Mouse (Mus musculus): ENCODE results near the gene Ddrgk1. TPM values are rescaled to one million over a fixed set of nuclear protein-coding genes. Genes with fewer than 3 reads are reported as not detected.
A peak's percentile ranks its signal among the peaks of the same experiment; 100 is the strongest.

Ddrgk1 gene
- polyA plus RNA-seq, 1 experiment from 2014 or later, result 55.6 TPM

GRCm38 (mm10) chr2:130697153-130697810 is 32.8 kb upstream of the Ddrgk1 start, which contains the start of gene Slc4a11:
Gene Slc4a11, minus strand, starts transcription at chr2:130697519.
- Histone ChIP-seq H3K27ac (ENCODE audit: low read depth) (no peak within 1 kb of the TSS), H3K27me3 (ENCODE audit: insufficient read depth, low read length) (peaks cover 41% of the 10 kb centered on the region), H3K4me2 (peak within 1 kb of the TSS; percentile 100), H3K4me3 (ENCODE audit: low read depth, low read length) (peak within 1 kb of the TSS; percentile 58), H3K36me3 (ENCODE audit: insufficient read depth) (no peaks in the 10 kb centered on the region), H3K9ac (peak within 1 kb of the TSS; percentile 50), H3K9me3 (ENCODE audit: low read depth, low read length) (no peaks in the 10 kb centered on the region), H3K4me1 (ENCODE audit: insufficient read depth) (no peaks in the 10 kb centered on the region)
- no peak for TF ChIP-seq CTCF (IDR thresholded peaks at IDR 0.05; ENCODE audit: low read depth)
- WGBS, result under 1% methylated on average over 65 of the region's 65 CpGs
- DNase-seq (peak; percentile 65), ATAC-seq (ENCODE audit: insufficient read depth) (peak; percentile 84)

GRCm38 (mm10) chr2:130696700-130697152 is 32.3 kb upstream of the Ddrgk1 start:
- no peaks in the 10 kb centered on the region for H3K36me3 ChIP-seq (ENCODE audit: insufficient read depth)
- no peaks in the 10 kb centered on the region for H3K9me3 ChIP-seq (ENCODE audit: low read depth, low read length)
- WGBS, result under 1% methylated on average over 31 of the region's 31 CpGs
- peak overlapping the region; percentile 100 for H3K4me2 ChIP-seq
- H3K4me3 ChIP-seq (ENCODE audit: low read depth, low read length), result peak overlapping the region; percentile 58
- DNase-seq, result peak; percentile 53
- peaks cover 41% of the 10 kb centered on the region for H3K27me3 ChIP-seq (ENCODE audit: insufficient read depth, low read length)
- no peaks in the 10 kb centered on the region for H3K4me1 ChIP-seq (ENCODE audit: insufficient read depth)
- no peak for TF ChIP-seq CTCF (IDR thresholded peaks at IDR 0.05; ENCODE audit: low read depth)
- H3K9ac ChIP-seq, result peak overlapping the region; percentile 50
- H3K27ac ChIP-seq (ENCODE audit: low read depth), result no peak overlapping the region
- ATAC-seq (ENCODE audit: insufficient read depth), result peak; percentile 33; the same call in 1 of the 2 replicates

- Histone ChIP-seq H3K4me2 (no peak overlapping the region), H3K4me3 (ENCODE audit: low read depth, low read length) (no peak overlapping the region), H3K9ac (no peak overlapping the region), H3K36me3 (ENCODE audit: insufficient read depth) (no peaks in the 10 kb centered on the region), H3K27ac (ENCODE audit: low read depth) (no peak overlapping the region), H3K27me3 (ENCODE audit: insufficient read depth, low read length) (peaks cover 35% of the 10 kb centered on the region), H3K4me1 (ENCODE audit: insufficient read depth) (no peaks in the 10 kb centered on the region), H3K9me3 (ENCODE audit: low read depth, low read length) (no peaks in the 10 kb centered on the region)
- no peak for ATAC-seq (ENCODE audit: insufficient read depth)
- no peak for DNase-seq
- TF ChIP-seq CTCF (IDR thresholded peaks at IDR 0.05; ENCODE audit: low read depth), result no peak
- 39% methylated on average over 3 of the region's 3 CpGs for WGBS
Measured at GRCm38 (mm10) chr2:130693563-130693962, 29.1 kb upstream of the Ddrgk1 start.

GRCm38 (mm10) chr2:130689011-130689410 is 24.6 kb upstream of the Ddrgk1 start:
- WGBS, result 74% methylated on average over 2 of the region's 2 CpGs
- ATAC-seq (ENCODE audit: insufficient read depth) (no peak), DNase-seq (no peak)
- Histone ChIP-seq H3K9ac (no peak overlapping the region), H3K4me3 (ENCODE audit: low read depth, low read length) (no peak overlapping the region), H3K4me1 (ENCODE audit: insufficient read depth) (no peaks in the 10 kb centered on the region), H3K36me3 (ENCODE audit: insufficient read depth) (peaks cover 11% of the 10 kb centered on the region; the same call in 1 of the 2 replicates), H3K4me2 (no peak overlapping the region), H3K27me3 (ENCODE audit: insufficient read depth, low read length) (no peaks in the 10 kb centered on the region), H3K27ac (ENCODE audit: low read depth) (no peak overlapping the region), H3K9me3 (ENCODE audit: low read depth, low read length) (no peaks in the 10 kb centered on the region)
- TF ChIP-seq CTCF (IDR thresholded peaks at IDR 0.05; ENCODE audit: low read depth), result no peak

GRCm38 (mm10) chr2:130685426-130685825 is 21.0 kb upstream of the Ddrgk1 start:
- peaks cover 43% of the 10 kb centered on the region for H3K36me3 ChIP-seq (ENCODE audit: insufficient read depth)
- H3K4me3 ChIP-seq (ENCODE audit: low read depth, low read length), result no peak overlapping the region
- DNase-seq (no peak), ATAC-seq (ENCODE audit: insufficient read depth) (no peak)
- no peak overlapping the region for H3K4me2 ChIP-seq
- H3K4me1 ChIP-seq (ENCODE audit: insufficient read depth), result no peaks in the 10 kb centered on the region
- H3K9ac ChIP-seq, result no peak overlapping the region
- 90% methylated on average over 9 of the region's 9 CpGs for WGBS
- no peak overlapping the region for H3K27ac ChIP-seq (ENCODE audit: low read depth)
- H3K9me3 ChIP-seq (ENCODE audit: low read depth, low read length), result no peaks in the 10 kb centered on the region
- no peaks in the 10 kb centered on the region for H3K27me3 ChIP-seq (ENCODE audit: insufficient read depth, low read length)
- no peak for TF ChIP-seq CTCF (IDR thresholded peaks at IDR 0.05; ENCODE audit: low read depth)

- no peaks in the 10 kb centered on the region for H3K4me1 ChIP-seq (ENCODE audit: insufficient read depth)
- WGBS, result 83% methylated on average over 3 of the region's 3 CpGs
- H3K27me3 ChIP-seq (ENCODE audit: insufficient read depth, low read length), result no peaks in the 10 kb centered on the region
- no peak overlapping the region for H3K4me3 ChIP-seq (ENCODE audit: low read depth, low read length)
- H3K4me2 ChIP-seq, result no peak overlapping the region
- no peak overlapping the region for H3K9ac ChIP-seq
- ATAC-seq (ENCODE audit: insufficient read depth), result no peak
- H3K27ac ChIP-seq (ENCODE audit: low read depth), result no peak overlapping the region
- peaks cover 82% of the 10 kb centered on the region for H3K36me3 ChIP-seq (ENCODE audit: insufficient read depth)
- TF ChIP-seq CTCF (IDR thresholded peaks at IDR 0.05; ENCODE audit: low read depth), result no peak
- DNase-seq, result no peak
- no peaks in the 10 kb centered on the region for H3K9me3 ChIP-seq (ENCODE audit: low read depth, low read length)
Measured at GRCm38 (mm10) chr2:130681531-130681930, 17.1 kb upstream of the Ddrgk1 start.

- Histone ChIP-seq H3K36me3 (ENCODE audit: insufficient read depth) (peaks cover 95% of the 10 kb centered on the region), H3K9me3 (ENCODE audit: low read depth, low read length) (no peaks in the 10 kb centered on the region), H3K4me2 (no peak overlapping the region), H3K27me3 (ENCODE audit: insufficient read depth, low read length) (no peaks in the 10 kb centered on the region), H3K4me1 (ENCODE audit: insufficient read depth) (no peaks in the 10 kb centered on the region), H3K27ac (ENCODE audit: low read depth) (no peak overlapping the region), H3K9ac (no peak overlapping the region), H3K4me3 (ENCODE audit: low read depth, low read length) (no peak overlapping the region)
- ATAC-seq (ENCODE audit: insufficient read depth) (no peak), DNase-seq (no peak)
- WGBS, result 93% methylated on average over 6 of the region's 6 CpGs
- TF ChIP-seq CTCF (IDR thresholded peaks at IDR 0.05; ENCODE audit: low read depth), result no peak
Measured at GRCm38 (mm10) chr2:130679899-130680298, 15.4 kb upstream of the Ddrgk1 start.
